Mouse (Mus musculus): Measurements from ENCODE around the gene Ccdc190. TPM values are rescaled to one million over a fixed set of nuclear protein-coding genes. Genes with fewer than 3 reads are reported as not detected.

Ccdc190 gene
- polyA plus RNA-seq, 1 experiment from 2014 or later = not detected

- Histone ChIP-seq H3K9me3 (no peaks in the 10 kb centered on the region), H3K4me1 (0 out of 2 replicates have a peak, but pooled peaks cover 2% of the 10 kb centered on the region), H3K4me3 (no peak overlapping the region), H3K27me3 (ENCODE audit: insufficient read depth, poor library complexity, severe bottlenecking) (no peaks in the 10 kb centered on the region), H3K27ac (no peak overlapping the region), H3K36me3 (peaks cover 22% of the 10 kb centered on the region)
- WGBS = 78% methylated on average over 6 of the region's 6 CpGs
- peak; percentile 60 for DNase-seq (ENCODE audit: low spot score)
Measured at GRCm38 (mm10) chr1:169947654-169948053, 19.2 kb downstream of the Ccdc190 start.

- Histone ChIP-seq H3K36me3 (peaks cover 28% of the 10 kb centered on the region), H3K27me3 (ENCODE audit: insufficient read depth, poor library complexity, severe bottlenecking) (no peaks in the 10 kb centered on the region), H3K9me3 (no peaks in the 10 kb centered on the region), H3K27ac (no peak overlapping the region), H3K4me3 (no peak overlapping the region), H3K4me1 (0 out of 2 replicates have a peak, but pooled peaks cover 2% of the 10 kb centered on the region)
- WGBS = 69% methylated on average over 7 of the region's 7 CpGs
- DNase-seq (ENCODE audit: low spot score) = peak; percentile 68
Measured at GRCm38 (mm10) chr1:169948280-169948679, 19.8 kb downstream of the Ccdc190 start.

GRCm38 (mm10) chr1:169948866-169949265, 20.4 kb downstream of the Ccdc190 start:
- Histone ChIP-seq H3K27ac (no peak overlapping the region), H3K4me1 (0 out of 2 replicates have a peak, but pooled peaks cover 2% of the 10 kb centered on the region), H3K27me3 (ENCODE audit: insufficient read depth, poor library complexity, severe bottlenecking) (no peaks in the 10 kb centered on the region), H3K36me3 (peaks cover 34% of the 10 kb centered on the region), H3K4me3 (no peak overlapping the region), H3K9me3 (no peaks in the 10 kb centered on the region)
- DNase-seq (ENCODE audit: low spot score) = no peak
- 88% methylated on average over 7 of the region's 7 CpGs for WGBS

GRCm38 (mm10) chr1:169949981-169950380, 21.5 kb downstream of the Ccdc190 start:
- H3K4me3 ChIP-seq = no peak overlapping the region
- peaks cover 45% of the 10 kb centered on the region for H3K36me3 ChIP-seq
- WGBS = 54% methylated on average over 7 of the region's 7 CpGs
- no peak for DNase-seq (ENCODE audit: low spot score)
- H3K27ac ChIP-seq = no peak overlapping the region
- 0 out of 2 replicates have a peak, but pooled peaks cover 2% of the 10 kb centered on the region for H3K4me1 ChIP-seq
- no peaks in the 10 kb centered on the region for H3K27me3 ChIP-seq (ENCODE audit: insufficient read depth, poor library complexity, severe bottlenecking)
- H3K9me3 ChIP-seq = no peaks in the 10 kb centered on the region

GRCm38 (mm10) chr1:169950651-169951050, 22.2 kb downstream of the Ccdc190 start:
- 87% methylated on average over 4 of the region's 4 CpGs for WGBS
- no peaks in the 10 kb centered on the region for H3K9me3 ChIP-seq
- peaks cover 52% of the 10 kb centered on the region for H3K36me3 ChIP-seq
- H3K4me3 ChIP-seq = no peak overlapping the region
- H3K4me1 ChIP-seq = 0 out of 2 replicates have a peak, but pooled peaks cover 2% of the 10 kb centered on the region
- H3K27ac ChIP-seq = 0 out of 2 replicates have a peak overlapping the region, but pooled peaks have one; percentile 17
- H3K27me3 ChIP-seq (ENCODE audit: insufficient read depth, poor library complexity, severe bottlenecking) = no peaks in the 10 kb centered on the region
- peak; percentile 55 for DNase-seq (ENCODE audit: low spot score)

- Histone ChIP-seq H3K27ac (no peak overlapping the region), H3K4me3 (no peak overlapping the region), H3K36me3 (peaks cover 61% of the 10 kb centered on the region), H3K9me3 (no peaks in the 10 kb centered on the region), H3K4me1 (0 out of 2 replicates have a peak, but pooled peaks cover 2% of the 10 kb centered on the region), H3K27me3 (ENCODE audit: insufficient read depth, poor library complexity, severe bottlenecking) (no peaks in the 10 kb centered on the region)
- peak; percentile 68 for DNase-seq (ENCODE audit: low spot score)
- WGBS = 92% methylated on average over 6 of the region's 6 CpGs
Measured at GRCm38 (mm10) chr1:169951561-169951960, 23.1 kb downstream of the Ccdc190 start.

- DNase-seq (ENCODE audit: low spot score) = no peak
- no peak overlapping the region for H3K4me3 ChIP-seq
- no peaks in the 10 kb centered on the region for H3K27me3 ChIP-seq (ENCODE audit: insufficient read depth, poor library complexity, severe bottlenecking)
- WGBS = 91% methylated on average over 10 of the region's 10 CpGs
- peaks cover 71% of the 10 kb centered on the region for H3K36me3 ChIP-seq
- H3K9me3 ChIP-seq = no peaks in the 10 kb centered on the region
- no peak overlapping the region for H3K27ac ChIP-seq
- H3K4me1 ChIP-seq = 0 out of 2 replicates have a peak, but pooled peaks cover 2% of the 10 kb centered on the region
Measured at GRCm38 (mm10) chr1:169952636-169953035, 24.2 kb downstream of the Ccdc190 start.

- Histone ChIP-seq H3K4me3 (no peak overlapping the region), H3K9me3 (no peaks in the 10 kb centered on the region), H3K4me1 (no peaks in the 10 kb centered on the region), H3K27me3 (ENCODE audit: insufficient read depth, poor library complexity, severe bottlenecking) (no peaks in the 10 kb centered on the region), H3K36me3 (peaks cover 75% of the 10 kb centered on the region), H3K27ac (no peak overlapping the region)
- 94% methylated on average over 10 of the region's 10 CpGs for WGBS
- DNase-seq (ENCODE audit: low spot score) = no peak
Measured at GRCm38 (mm10) chr1:169953106-169953505, 24.7 kb downstream of the Ccdc190 start.

GRCm38 (mm10) chr1:169968792-169969515, 40.5 kb downstream of the Ccdc190 start, which contains the start of gene Hsd17b7:
Hsd17b7 (minus strand) TSS chr1:169969241.
- Histone ChIP-seq H3K4me1 (peaks cover 34% of the 10 kb centered on the region), H3K27ac (peak within 1 kb of the TSS; percentile 86), H3K27me3 (ENCODE audit: insufficient read depth, poor library complexity, severe bottlenecking) (no peaks in the 10 kb centered on the region), H3K36me3 (peaks cover 31% of the 10 kb centered on the region), H3K4me3 (peak within 1 kb of the TSS; percentile 73), H3K9me3 (no peaks in the 10 kb centered on the region)
- peak; percentile 100 for DNase-seq (ENCODE audit: low spot score)
- under 1% methylated on average over 48 of the region's 48 CpGs for WGBS

GRCm38 (mm10) chr1:169969516-169969886, 41.1 kb downstream of the Ccdc190 start:
- peaks cover 26% of the 10 kb centered on the region for H3K36me3 ChIP-seq
- DNase-seq (ENCODE audit: low spot score) = no peak
- no peaks in the 10 kb centered on the region for H3K9me3 ChIP-seq
- no peaks in the 10 kb centered on the region for H3K27me3 ChIP-seq (ENCODE audit: insufficient read depth, poor library complexity, severe bottlenecking)
- peak overlapping the region; percentile 73 for H3K4me3 ChIP-seq
- 1% methylated on average over 9 of the region's 9 CpGs for WGBS
- H3K27ac ChIP-seq = peak overlapping the region; percentile 86
- peaks cover 34% of the 10 kb centered on the region for H3K4me1 ChIP-seq

GRCm38 (mm10) chr1:169970936-169971335, 42.5 kb downstream of the Ccdc190 start:
- DNase-seq (ENCODE audit: low spot score) = no peak
- Histone ChIP-seq H3K36me3 (peaks cover 11% of the 10 kb centered on the region; the same call in 1 of the 2 replicates), H3K4me1 (peaks cover 34% of the 10 kb centered on the region), H3K27ac (peak overlapping the region; percentile 67; the same call in 1 of the 2 replicates), H3K9me3 (no peaks in the 10 kb centered on the region), H3K4me3 (no peak overlapping the region), H3K27me3 (ENCODE audit: insufficient read depth, poor library complexity, severe bottlenecking) (no peaks in the 10 kb centered on the region)
- WGBS = 91% methylated on average over 4 of the region's 4 CpGs

- H3K27ac ChIP-seq = peak overlapping the region; percentile 82
- H3K4me3 ChIP-seq = no peak overlapping the region
- H3K4me1 ChIP-seq = peaks cover 33% of the 10 kb centered on the region
- H3K27me3 ChIP-seq (ENCODE audit: insufficient read depth, poor library complexity, severe bottlenecking) = no peaks in the 10 kb centered on the region
- H3K9me3 ChIP-seq = no peaks in the 10 kb centered on the region
- peak; percentile 80 for DNase-seq (ENCODE audit: low spot score)
- WGBS = 11% methylated on average over 2 of the region's 2 CpGs
- peaks cover under 1% of the 10 kb centered on the region; the same call in 1 of the 2 replicates for H3K36me3 ChIP-seq
Measured at GRCm38 (mm10) chr1:169971998-169972397, 43.5 kb downstream of the Ccdc190 start.

- WGBS = 83% methylated on average over 4 of the region's 4 CpGs
- Histone ChIP-seq H3K9me3 (no peaks in the 10 kb centered on the region), H3K27me3 (ENCODE audit: insufficient read depth, poor library complexity, severe bottlenecking) (no peaks in the 10 kb centered on the region), H3K27ac (no peak overlapping the region), H3K4me1 (peaks cover 3% of the 10 kb centered on the region), H3K4me3 (no peak overlapping the region), H3K36me3 (no peaks in the 10 kb centered on the region)
- no peak for DNase-seq (ENCODE audit: low spot score)
Measured at GRCm38 (mm10) chr1:169977621-169978020, 49.2 kb downstream of the Ccdc190 start.
